Mouse (Mus musculus) lung, postnatal 0 days (tissue): ENCODE data around the gene Apbb1.

Experiments
- CTCF ChIP-seq: IDR thresholded peaks from 2 replicates; pipeline ENCODE4 v1.5.1; 2016; ENCODE audit warnings: antibody characterized with exemption, mild to moderate bottlenecking
- EP300 ChIP-seq: IDR thresholded peaks from 2 replicates; pipeline ENCODE4 v1.6.1; 2016; ENCODE audit warnings: antibody characterized with exemption, mild to moderate bottlenecking, control low read depth

DNA sequence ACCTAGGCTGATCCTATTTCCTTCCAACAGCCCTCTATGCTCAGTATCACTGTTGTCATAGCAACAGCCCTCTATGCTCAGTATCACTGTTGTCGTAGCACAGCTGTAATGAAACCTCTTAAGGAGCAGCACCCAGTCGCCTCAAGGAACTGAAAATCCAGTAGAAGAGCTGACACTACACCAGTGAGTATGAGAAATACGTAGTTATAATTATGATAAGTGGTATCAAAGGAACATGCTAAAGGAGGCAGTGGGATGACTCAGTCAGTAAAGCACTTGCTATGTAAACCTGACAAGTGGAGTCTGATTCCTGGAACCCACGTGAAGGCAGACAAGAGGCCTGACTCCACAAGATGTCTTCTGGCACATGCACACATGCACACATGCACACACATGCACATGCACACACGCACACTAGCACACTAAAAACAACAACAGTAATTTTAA is 67.6 kb downstream of the Apbb1 start:
- TF ChIP-seq CTCF (no peak), EP300 (peak; percentile 99)
